Comparison of ENCODE assay signal across 30 mouse cellular contexts in the genomic region with DNA sequence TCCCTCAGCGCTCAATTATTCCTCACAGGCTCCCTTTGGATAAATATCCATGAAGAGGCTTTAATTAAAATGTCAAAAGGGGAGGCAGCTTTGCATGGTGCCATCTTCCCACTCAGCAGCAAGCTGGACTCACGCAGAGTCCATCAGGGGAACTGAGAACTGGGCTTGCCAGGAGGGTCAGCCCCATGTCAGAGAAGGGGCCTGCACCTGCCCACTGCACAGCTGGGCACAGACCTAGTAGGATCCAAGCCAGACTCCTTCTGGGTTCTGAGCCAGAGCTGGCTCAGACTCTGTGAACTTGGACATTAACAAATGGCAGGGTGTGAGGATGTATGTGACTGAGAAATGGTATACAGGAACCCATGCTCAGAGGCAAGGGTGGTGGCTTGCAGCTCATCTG. TPM values are rescaled to one million over a fixed set of nuclear protein-coding genes. Genes with fewer than 3 reads are reported as not detected.
DNase-seq lines count a peak whose midpoint lies in the region; ATAC-seq and TF ChIP-seq lines count a peak whose summit lies in the region.
"Had no signal": no experiment of that assay in that cellular context is flagged by ENCODE, and none has a peak within 500 bp of the region (broad histone marks: within the 10 kb centered on the region; RNA-seq: fewer than 3 reads in every experiment).

No protein-coding gene starts in this region.

- H3K36me3 ChIP-seq in forebrain, embryonic 13.5 days (ENCODE audit: poor library complexity, severe bottlenecking), result no peaks in the 10 kb centered on the region
- no peaks in the 10 kb centered on the region for H3K36me3 ChIP-seq in forebrain, embryonic 12.5 days (replicated peaks)
- H3K36me3 ChIP-seq in hindbrain, embryonic 14.5 days (replicated peaks; ENCODE audit: control insufficient read depth, insufficient read depth), result peaks cover 20% of the 10 kb centered on the region
- H3K36me3 ChIP-seq in hindbrain, embryonic 12.5 days, result no peaks in the 10 kb centered on the region
- no peaks in the 10 kb centered on the region for H3K36me3 ChIP-seq in hindbrain, postnatal 0 days (ENCODE audit: insufficient read depth, low read length)
- H3K36me3 ChIP-seq: embryonic facial prominence, embryonic 13.5 days; heart, embryonic 15.5 days; midbrain, embryonic 12.5 days; neural tube, embryonic 12.5 days had no signal

- peak; percentile 30; the same call in 1 of the 2 replicates for ATAC-seq in forebrain, embryonic 13.5 days
- no peak for ATAC-seq in forebrain, embryonic 12.5 days (ENCODE audit: low FRiP score)
- ATAC-seq in hindbrain, embryonic 14.5 days (ENCODE audit: low FRiP score), result peak; percentile 71; the same call in 1 of the 2 replicates
- no peak for ATAC-seq in hindbrain, embryonic 12.5 days (ENCODE audit: low FRiP score)
- ATAC-seq in hindbrain, postnatal 0 days, result peak; percentile 75; the same call in 1 of the 2 replicates
- ATAC-seq: CD4-positive, CD25-positive, alpha-beta regulatory T cell, adult 4 months; intestine, postnatal 0 days had no signal

- peaks cover 8% of the 10 kb centered on the region; the same call in 1 of the 2 replicates for H3K4me1 ChIP-seq in forebrain, embryonic 13.5 days
- H3K4me1 ChIP-seq in forebrain, embryonic 12.5 days, result no peaks in the 10 kb centered on the region
- H3K4me1 ChIP-seq in hindbrain, embryonic 14.5 days (replicated peaks; ENCODE audit: control insufficient read depth, insufficient read depth, low read length), result no peaks in the 10 kb centered on the region
- H3K4me1 ChIP-seq in hindbrain, embryonic 12.5 days, result no peaks in the 10 kb centered on the region; the same call in 1 of the 2 replicates
- H3K4me1 ChIP-seq in hindbrain, postnatal 0 days (ENCODE audit: insufficient read depth, low read length), result 0 out of 2 replicates have a peak, but pooled peaks cover 8% of the 10 kb centered on the region
- H3K4me1 ChIP-seq: embryonic facial prominence, embryonic 13.5 days; heart, embryonic 15.5 days; midbrain, embryonic 12.5 days; neural tube, embryonic 12.5 days had no signal

- no peak overlapping the region for H3K27ac ChIP-seq in forebrain, embryonic 13.5 days
- H3K27ac ChIP-seq in forebrain, embryonic 12.5 days, result no peak overlapping the region
- H3K27ac ChIP-seq in hindbrain, embryonic 14.5 days, result no peak overlapping the region
- H3K27ac ChIP-seq in hindbrain, embryonic 12.5 days, result no peak overlapping the region
- no peak overlapping the region for H3K27ac ChIP-seq in hindbrain, postnatal 0 days
- H3K27ac ChIP-seq: embryonic facial prominence, embryonic 13.5 days; heart, embryonic 15.5 days; liver, embryonic 14.5 days; midbrain, embryonic 12.5 days; neural tube, embryonic 12.5 days had no signal

- no peaks in the 10 kb centered on the region for H3K9me3 ChIP-seq in forebrain, embryonic 13.5 days (replicated peaks)
- H3K9me3 ChIP-seq in forebrain, embryonic 12.5 days, result no peaks in the 10 kb centered on the region
- no peaks in the 10 kb centered on the region for H3K9me3 ChIP-seq in hindbrain, embryonic 14.5 days (ENCODE audit: control insufficient read depth, low read length)
- H3K9me3 ChIP-seq in hindbrain, embryonic 12.5 days (replicated peaks), result no peaks in the 10 kb centered on the region
- no peaks in the 10 kb centered on the region for H3K9me3 ChIP-seq in hindbrain, postnatal 0 days (ENCODE audit: low read length)
- H3K9me3 ChIP-seq: embryonic facial prominence, embryonic 13.5 days; heart, embryonic 15.5 days; midbrain, embryonic 12.5 days; neural tube, embryonic 12.5 days had no signal

- no peak overlapping the region for H3K4me3 ChIP-seq in forebrain, embryonic 13.5 days
- H3K4me3 ChIP-seq in forebrain, embryonic 12.5 days (replicated peaks), result no peak overlapping the region
- no peak overlapping the region for H3K4me3 ChIP-seq in hindbrain, embryonic 14.5 days (replicated peaks; ENCODE audit: low read length)
- H3K4me3 ChIP-seq in hindbrain, embryonic 12.5 days, result no peak overlapping the region
- H3K4me3 ChIP-seq in hindbrain, postnatal 0 days (ENCODE audit: low read length), result no peak overlapping the region
- H3K4me3 ChIP-seq: embryonic facial prominence, embryonic 13.5 days; heart, embryonic 15.5 days; midbrain, embryonic 12.5 days; myocyte; neural tube, embryonic 12.5 days had no signal

- no peak overlapping the region for H3K4me2 ChIP-seq in forebrain, embryonic 13.5 days
- H3K4me2 ChIP-seq in forebrain, embryonic 12.5 days, result no peak overlapping the region
- H3K4me2 ChIP-seq in hindbrain, embryonic 14.5 days (replicated peaks), result no peak overlapping the region
- H3K4me2 ChIP-seq in hindbrain, embryonic 12.5 days (replicated peaks), result no peak overlapping the region
- H3K4me2 ChIP-seq in hindbrain, postnatal 0 days (ENCODE audit: low read depth, low read length), result no peak overlapping the region
- H3K4me2 ChIP-seq: embryonic facial prominence, embryonic 13.5 days; heart, embryonic 15.5 days; lung, embryonic 14.5 days; midbrain, embryonic 12.5 days; neural tube, embryonic 12.5 days had no signal

- TF ChIP-seq POLR2A in brain, embryonic 14.5 days (IDR thresholded peaks at IDR 0.05; ENCODE audit: borderline replicate concordance, extremely low read depth, insufficient read depth, insufficient read length, poor library complexity, severe bottlenecking), result no peak

- peak; percentile 28 for DNase-seq in hindbrain, embryonic 14.5 days (ENCODE audit: low spot score)
- DNase-seq in brain, embryonic 14.5 days (ENCODE audit: low read depth), result peak; percentile 50
- DNase-seq in hindbrain, postnatal 0 days (ENCODE audit: low spot score), result peak; percentile 67
- no peak for DNase-seq in urinary bladder, adult 2 months (ENCODE audit: low spot score)
- no peak for DNase-seq in spleen, adult 12 weeks (ENCODE audit: low spot score)
- DNase-seq: adrenal gland, postnatal 25 days; cerebellum, adult 2 months; gastrocnemius, postnatal 14 days; kidney, adult 9 months; kidney, postnatal 10 days; layer of hippocampus, postnatal 36 days; liver; lung, embryonic 14.5 days; right cerebral cortex, postnatal 4 days; thymus, postnatal 4 days had no signal

- no peaks in the 10 kb centered on the region for H3K27me3 ChIP-seq in forebrain, embryonic 13.5 days
- H3K27me3 ChIP-seq in forebrain, embryonic 12.5 days, result no peaks in the 10 kb centered on the region
- H3K27me3 ChIP-seq in hindbrain, embryonic 14.5 days (ENCODE audit: control insufficient read depth, insufficient read depth, low read length), result no peaks in the 10 kb centered on the region
- H3K27me3 ChIP-seq in hindbrain, embryonic 12.5 days, result no peaks in the 10 kb centered on the region
- H3K27me3 ChIP-seq in hindbrain, postnatal 0 days (ENCODE audit: insufficient read depth, low read length), result no peaks in the 10 kb centered on the region
- H3K27me3 ChIP-seq: embryonic facial prominence, embryonic 13.5 days; heart, embryonic 15.5 days; midbrain, embryonic 12.5 days; neural tube, embryonic 12.5 days had no signal

- TF ChIP-seq CTCF in brain, embryonic 14.5 days (IDR thresholded peaks at IDR 0.05; ENCODE audit: borderline replicate concordance, extremely low read depth, insufficient read depth, insufficient read length), result no peak
- no peak for TF ChIP-seq CTCF in hindbrain, postnatal 0 days (IDR thresholded peaks at IDR 0.05; ENCODE audit: low read depth)

- 79% methylated on average over 2 of the region's 2 CpGs for WGBS in forebrain, embryonic 13.5 days
- WGBS in forebrain, embryonic 12.5 days, result 82% methylated on average over 2 of the region's 2 CpGs
- 57% methylated on average over 2 of the region's 2 CpGs for WGBS in hindbrain, embryonic 14.5 days
- WGBS in hindbrain, embryonic 12.5 days, result 72% methylated on average over 2 of the region's 2 CpGs
- 42% methylated on average over 2 of the region's 2 CpGs for WGBS in hindbrain, postnatal 0 days

- no peak overlapping the region for H3K9ac ChIP-seq in forebrain, embryonic 13.5 days
- H3K9ac ChIP-seq in forebrain, embryonic 12.5 days, result no peak overlapping the region
- H3K9ac ChIP-seq in hindbrain, embryonic 14.5 days, result no peak overlapping the region
- no peak overlapping the region for H3K9ac ChIP-seq in hindbrain, embryonic 12.5 days
- H3K9ac ChIP-seq in hindbrain, postnatal 0 days (replicated peaks; ENCODE audit: low read length), result no peak overlapping the region
- H3K9ac ChIP-seq: embryonic facial prominence, embryonic 13.5 days; heart, embryonic 15.5 days; liver, embryonic 14.5 days; lung, embryonic 14.5 days; midbrain, embryonic 12.5 days; neural tube, embryonic 12.5 days had no signal

RNA-seq across cellular contexts. Expression of gene Vstm2b, which starts 22.0 kb away (rescaled TPM):
- polyA plus RNA-seq in forebrain, embryonic 13.5 days (2015; fragmentation: Nextera tagmentation; extraction: Ambion mirVana), result 9.6 and 10.7 TPM in 2 replicates
- 9.6 and 11.0 TPM in 2 replicates for polyA plus RNA-seq in forebrain, embryonic 12.5 days (2016; fragmentation: Nextera tagmentation; extraction: Ambion mirVana)
- polyA plus RNA-seq in hindbrain, embryonic 14.5 days (2014; fragmentation: Nextera tagmentation; extraction: Ambion mirVana), result 39.1 and 41.4 TPM in 2 replicates
- polyA plus RNA-seq in hindbrain, embryonic 12.5 days (2016; fragmentation: Nextera tagmentation; extraction: Ambion mirVana), result 18.6 and 18.8 TPM in 2 replicates
- 84.0 and 92.0 TPM in 2 replicates for polyA plus RNA-seq in brain, embryonic 14.5 days (2012; rRNA removed)
- total RNA-seq in hindbrain, postnatal 0 days (2014; rRNA removed), result 93.3 and 102 TPM in 2 replicates
- polyA plus RNA-seq in hindbrain, postnatal 0 days (2015; fragmentation: Nextera tagmentation; extraction: Ambion mirVana), result 25.1 and 27.4 TPM in 2 replicates
- 1.5 and 2.7 TPM in 2 replicates for polyA plus RNA-seq in urinary bladder, adult 2 months (2012; rRNA removed)
- total RNA-seq: common myeloid progenitor, adult 5-6 weeks; granulocyte monocyte progenitor cell, adult 5-6 weeks; heart, postnatal 25 days; megakaryocyte progenitor cell, adult 5-6 weeks had no signal
- polyA plus RNA-seq: CD4-positive, CD25-positive, alpha-beta regulatory T cell, adult 4 months; myocyte had no signal

Comparison
In these comparisons a context has a peak if more than half of its experiments do, and no peak if none do; other contexts are left out.
1. ATAC-seq: peak in forebrain, embryonic 13.5 days (single experiment), hindbrain, embryonic 14.5 days (single experiment) and hindbrain, postnatal 0 days (single experiment); none in forebrain, embryonic 12.5 days (single experiment) and hindbrain, embryonic 12.5 days (single experiment).
2. DNase-seq: peak in hindbrain, embryonic 14.5 days (single experiment), brain, embryonic 14.5 days (single experiment) and hindbrain, postnatal 0 days (single experiment); none in urinary bladder, adult 2 months (single experiment) and spleen, adult 12 weeks (single experiment).